Mouse (Mus musculus) heart, embryonic 13.5 days (tissue): ENCODE data around the gene Dync1li1. TPM values are rescaled to one million over a fixed set of nuclear protein-coding genes. Genes with fewer than 3 reads are reported as not detected.
"Not testable (repeated sequence)": the region's sequence is repeated elsewhere in the genome, so short reads cannot be mapped to it uniquely, and the experiment has no call there.

Experiments
- ATAC-seq: fragments of 200-750 bp; cut with Nextera tagmentation; 2 replicates; pipeline ENCODE4 v1.8.0; 2017; ENCODE audit warnings: moderate TSS enrichment; ENCODE audit not compliant: insufficient number of reproducible peaks, low FRiP score, low TSS enrichment; ENCODE audit errors: extremely low read depth
- H3K27ac ChIP-seq: fragments of 300-500 bp; sonication (generic); replicated peaks from 2 replicates; pipeline ENCODE4 v1.5.1; 2015; ENCODE audit warnings: moderate library complexity, mild to moderate bottlenecking, inconsistent platforms
- H3K27me3 ChIP-seq: fragments of 300-500 bp; sonication (generic); replicated peaks from 2 replicates; pipeline ENCODE4 v1.6.1; 2015; ENCODE audit warnings: mild to moderate bottlenecking, inconsistent platforms
- H3K36me3 ChIP-seq: fragments of 300-500 bp; sonication (generic); 2 replicates; pipeline ENCODE4 v1.6.1; 2015; ENCODE audit warnings: mild to moderate bottlenecking, inconsistent platforms
- H3K4me1 ChIP-seq: fragments of 300-500 bp; sonication (generic); 2 replicates; pipeline ENCODE4 v1.6.1; 2015; ENCODE audit warnings: inconsistent platforms
- H3K4me2 ChIP-seq: fragments of 300-500 bp; sonication (generic); 2 replicates; pipeline ENCODE4 v1.6.1; 2015; ENCODE audit warnings: inconsistent platforms, mild to moderate bottlenecking, moderate library complexity
- H3K4me3 ChIP-seq: fragments of 300-500 bp; sonication (generic); 2 replicates; pipeline ENCODE4 v1.5.1; 2015; ENCODE audit warnings: moderate library complexity, mild to moderate bottlenecking, inconsistent platforms
- H3K9ac ChIP-seq: fragments of 300-500 bp; sonication (generic); 2 replicates; pipeline ENCODE4 v1.6.1; 2015; ENCODE audit warnings: inconsistent platforms, mild to moderate bottlenecking, moderate library complexity
- H3K9me3 ChIP-seq: fragments of 300-500 bp; sonication (generic); 2 replicates; pipeline ENCODE4 v1.6.1; 2016; ENCODE audit warnings: inconsistent platforms
- WGBS: fragments of 180-500 bp; shearing (Covaris S2); methylation state at CpG from one replicate; pipeline ENCODE4 v1.1.7; 2015; ENCODE audit warnings: mixed read lengths; 5-methylcytosine and 5-hydroxymethylcytosine counted together
- polyA plus RNA-seq: library from polyadenylated mRNA; unstranded; fragments of >200 nt; fragmentation: Nextera tagmentation; extraction: Ambion mirVana; gene quantifications from 2 replicates; pipeline ENCODE4 v1.2.1, GENCODE M21; 2015

Gene Dync1li1
- polyA plus RNA-seq: 74.5 and 78.4 TPM in 2 replicates

GRCm38 (mm10) chr9:114688252-114688952, at the start of gene Dync1li1:
TSS of gene Dync1li1 (plus strand) at chr9:114688790.
- peak within 1 kb of the TSS; percentile 90 for H3K4me2 ChIP-seq
- no peaks in the 10 kb centered on the region for H3K9me3 ChIP-seq
- H3K4me1 ChIP-seq: peaks cover 36% of the 10 kb centered on the region
- peak within 1 kb of the TSS; percentile 97 for H3K9ac ChIP-seq
- H3K4me3 ChIP-seq: peak within 1 kb of the TSS; percentile 87
- no peaks in the 10 kb centered on the region for H3K27me3 ChIP-seq
- peak within 1 kb of the TSS; percentile 88 for H3K27ac ChIP-seq
- under 1% methylated on average over 57 of the region's 57 CpGs for WGBS
- ATAC-seq: peak; percentile 95
- peaks cover 21% of the 10 kb centered on the region for H3K36me3 ChIP-seq

GRCm38 (mm10) chr9:114639186-114639748, 49.3 kb upstream of the Dync1li1 start:
- H3K4me1 ChIP-seq: peaks cover 20% of the 10 kb centered on the region
- H3K9ac ChIP-seq: peak overlapping the region; percentile 86
- H3K36me3 ChIP-seq: peaks cover 19% of the 10 kb centered on the region
- no peak for ATAC-seq
- H3K4me3 ChIP-seq: peak overlapping the region; percentile 75
- peak overlapping the region; percentile 86 for H3K4me2 ChIP-seq
- WGBS: 11% methylated on average over 18 of the region's 18 CpGs
- peaks cover 29% of the 10 kb centered on the region for H3K27me3 ChIP-seq
- no peaks in the 10 kb centered on the region for H3K9me3 ChIP-seq
- peak overlapping the region; percentile 84 for H3K27ac ChIP-seq

- peaks cover 20% of the 10 kb centered on the region for H3K4me1 ChIP-seq
- peak within 1 kb of the TSS; percentile 86 for H3K4me2 ChIP-seq
- 3% methylated on average over 51 of the region's 51 CpGs for WGBS
- peak within 1 kb of the TSS; percentile 75 for H3K4me3 ChIP-seq
- H3K27me3 ChIP-seq: peaks cover 36% of the 10 kb centered on the region
- peak within 1 kb of the TSS; percentile 84 for H3K27ac ChIP-seq
- H3K36me3 ChIP-seq: peaks cover 19% of the 10 kb centered on the region
- ATAC-seq: peak; percentile 98
- H3K9ac ChIP-seq: peak within 1 kb of the TSS; percentile 86
- H3K9me3 ChIP-seq: no peaks in the 10 kb centered on the region
These were observed 48.5 kb upstream of the Dync1li1 start, which contains the start of gene Cnot10 for GRCm38 (mm10) chr9:114639839-114640646. TSS of gene Cnot10 (minus strand) at chr9:114640184.

GRCm38 (mm10) chr9:114646556-114647505, 41.8 kb upstream of the Dync1li1 start:
- peaks cover 46% of the 10 kb centered on the region for H3K27me3 ChIP-seq
- H3K36me3 ChIP-seq: no peaks in the 10 kb centered on the region
- no peak overlapping the region for H3K4me3 ChIP-seq
- 75% methylated on average over 12 of the region's 12 CpGs for WGBS
- H3K9me3 ChIP-seq: no peaks in the 10 kb centered on the region
- H3K27ac ChIP-seq: no peak overlapping the region
- H3K4me1 ChIP-seq: no peaks in the 10 kb centered on the region
- no peak overlapping the region for H3K9ac ChIP-seq
- no peak overlapping the region for H3K4me2 ChIP-seq
- no peak for ATAC-seq

- H3K4me3 ChIP-seq: no peak overlapping the region
- H3K4me2 ChIP-seq: no peak overlapping the region
- WGBS: 71% methylated on average over 28 of the region's 28 CpGs
- peaks cover 40% of the 10 kb centered on the region for H3K27me3 ChIP-seq
- H3K36me3 ChIP-seq: no peaks in the 10 kb centered on the region
- no peaks in the 10 kb centered on the region for H3K9me3 ChIP-seq
- ATAC-seq: no peak
- no peaks in the 10 kb centered on the region for H3K4me1 ChIP-seq
- H3K27ac ChIP-seq: no peak overlapping the region
- H3K9ac ChIP-seq: no peak overlapping the region
These were observed 40.8 kb upstream of the Dync1li1 start for GRCm38 (mm10) chr9:114647506-114648432.

GRCm38 (mm10) chr9:114648472-114648871, 40.1 kb upstream of the Dync1li1 start:
- not testable (repeated sequence) for H3K36me3 ChIP-seq, ATAC-seq, H3K4me3 ChIP-seq, H3K9me3 ChIP-seq, H3K4me2 ChIP-seq, H3K9ac ChIP-seq, H3K27ac ChIP-seq, H3K4me1 ChIP-seq
- peaks cover 33% of the 10 kb centered on the region for H3K27me3 ChIP-seq
- 45% methylated on average over 9 of the region's 9 CpGs for WGBS

- WGBS: 57% methylated on average over 5 of the region's 5 CpGs
These were observed 39.2 kb upstream of the Dync1li1 start for GRCm38 (mm10) chr9:114649371-114649770.

GRCm38 (mm10) chr9:114650938-114651634, 37.5 kb upstream of the Dync1li1 start:
- H3K4me2 ChIP-seq: peak overlapping the region; percentile 34; the same call in 1 of the 2 replicates
- no peaks in the 10 kb centered on the region for H3K4me1 ChIP-seq
- H3K9me3 ChIP-seq: no peaks in the 10 kb centered on the region
- H3K9ac ChIP-seq: no peak overlapping the region
- peaks cover 17% of the 10 kb centered on the region; the same call in 1 of the 2 replicates for H3K27me3 ChIP-seq
- 44% methylated on average over 21 of the region's 21 CpGs for WGBS
- no peak for ATAC-seq
- H3K4me3 ChIP-seq: 0 out of 2 replicates have a peak overlapping the region, but pooled peaks have one; percentile 2
- H3K27ac ChIP-seq: no peak overlapping the region
- no peaks in the 10 kb centered on the region for H3K36me3 ChIP-seq

More at GRCm38 (mm10) chr9:114649371-114649770, 39.2 kb upstream of the Dync1li1 start:
- Histone ChIP-seq H3K9ac (no peak overlapping the region), H3K27me3 (peaks cover 24% of the 10 kb centered on the region), H3K4me3 (no peak overlapping the region), H3K36me3 (no peaks in the 10 kb centered on the region), H3K4me2 (no peak overlapping the region), H3K4me1 (no peaks in the 10 kb centered on the region), H3K27ac (no peak overlapping the region), H3K9me3 (no peaks in the 10 kb centered on the region)
- no peak for ATAC-seq

- Histone ChIP-seq H3K4me3 (no peak overlapping the region), H3K4me1 (no peaks in the 10 kb centered on the region), H3K4me2 (no peak overlapping the region), H3K36me3 (no peaks in the 10 kb centered on the region), H3K9ac (no peak overlapping the region), H3K27ac (no peak overlapping the region), H3K9me3 (peaks cover 3% of the 10 kb centered on the region; the same call in 1 of the 2 replicates), H3K27me3 (peaks cover 8% of the 10 kb centered on the region; the same call in 1 of the 2 replicates)
- ATAC-seq: no peak
- WGBS: 82% methylated on average over 4 of the region's 4 CpGs
These were observed 33.2 kb upstream of the Dync1li1 start for GRCm38 (mm10) chr9:114655356-114655755.
